Mouse (Mus musculus) brain, embryonic 14.5 days (tissue): ENCODE results near the gene Cyp21a1.

ENCODE experiments used
- CTCF ChIP-seq: fragments of 200-500 bp; IDR thresholded peaks from 2 replicates; pipeline ENCODE4 v1.5.1; 2012; ENCODE audit warnings: inconsistent platforms, mild to moderate bottlenecking, moderate library complexity, borderline replicate concordance; ENCODE audit not compliant: insufficient read depth, insufficient read length; ENCODE audit errors: extremely low read depth
- POLR2A ChIP-seq: fragments of 200-500 bp; IDR thresholded peaks from 2 replicates; pipeline ENCODE4 v1.6.1; 2012; ENCODE audit warnings: mild to moderate bottlenecking, inconsistent platforms, borderline replicate concordance; ENCODE audit not compliant: poor library complexity, insufficient read depth, insufficient read length, severe bottlenecking; ENCODE audit errors: extremely low read depth

- no peak for TF ChIP-seq POLR2A
- no peak for TF ChIP-seq CTCF
Observed at GRCm38 (mm10) chr17:34796311-34797140, 7.8 kb downstream of the Cyp21a1 start.
